Mouse (Mus musculus): ENCODE measurements around the gene Fmod. TPM values are rescaled to one million over a fixed set of nuclear protein-coding genes. Genes with fewer than 3 reads are reported as not detected.

The Fmod gene
- total RNA-seq, 1 experiment from 2014 or later: not detected

DNA sequence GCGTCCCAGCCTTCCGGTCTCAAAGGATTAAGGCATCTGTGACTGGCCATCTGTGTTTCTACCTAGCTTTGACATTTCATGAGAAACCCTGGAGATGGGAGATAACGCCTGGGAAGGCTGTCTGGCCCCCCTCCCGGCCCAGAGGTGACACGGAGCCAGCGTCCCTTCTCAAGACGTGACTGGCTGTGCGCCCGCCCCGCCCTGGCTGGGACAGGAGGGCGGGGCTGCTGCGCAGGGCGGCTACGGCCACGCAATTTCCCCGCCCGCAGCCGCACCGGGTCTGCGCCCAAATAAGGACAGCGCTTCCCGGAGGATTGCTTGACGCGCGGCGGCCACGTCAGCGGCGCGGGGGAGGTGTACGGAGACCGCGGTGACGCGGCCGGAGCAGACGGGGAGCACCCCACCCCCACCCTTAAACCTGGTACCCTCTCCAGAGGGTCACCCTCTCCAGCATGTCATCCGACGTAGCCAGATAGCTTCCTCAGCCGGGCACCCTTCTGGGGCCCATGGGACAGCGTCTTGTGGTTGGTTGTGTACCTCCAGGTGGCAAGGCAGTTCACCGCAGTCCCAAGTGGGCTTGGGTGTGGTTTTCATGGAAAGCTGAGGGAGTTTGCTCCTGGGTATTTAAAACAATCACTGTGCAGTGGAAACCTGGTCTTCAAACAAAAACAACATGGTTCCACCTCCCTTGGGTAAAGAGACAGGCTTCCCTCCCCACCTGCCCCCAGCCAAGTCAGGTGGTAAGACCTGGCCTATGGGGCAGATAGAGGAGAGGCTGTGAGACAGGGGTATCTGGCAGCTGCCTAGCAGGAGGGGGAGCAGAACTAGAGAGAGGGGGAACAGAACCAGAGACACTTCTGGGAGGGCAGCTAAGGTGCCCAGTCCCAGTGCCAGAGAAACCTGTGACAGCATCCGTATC is 56.1 kb downstream of the Fmod start:
- peak; percentile 64 for ATAC-seq (replicated peaks; ENCODE audit: low read depth, poor library complexity, severe bottlenecking)

DNA sequence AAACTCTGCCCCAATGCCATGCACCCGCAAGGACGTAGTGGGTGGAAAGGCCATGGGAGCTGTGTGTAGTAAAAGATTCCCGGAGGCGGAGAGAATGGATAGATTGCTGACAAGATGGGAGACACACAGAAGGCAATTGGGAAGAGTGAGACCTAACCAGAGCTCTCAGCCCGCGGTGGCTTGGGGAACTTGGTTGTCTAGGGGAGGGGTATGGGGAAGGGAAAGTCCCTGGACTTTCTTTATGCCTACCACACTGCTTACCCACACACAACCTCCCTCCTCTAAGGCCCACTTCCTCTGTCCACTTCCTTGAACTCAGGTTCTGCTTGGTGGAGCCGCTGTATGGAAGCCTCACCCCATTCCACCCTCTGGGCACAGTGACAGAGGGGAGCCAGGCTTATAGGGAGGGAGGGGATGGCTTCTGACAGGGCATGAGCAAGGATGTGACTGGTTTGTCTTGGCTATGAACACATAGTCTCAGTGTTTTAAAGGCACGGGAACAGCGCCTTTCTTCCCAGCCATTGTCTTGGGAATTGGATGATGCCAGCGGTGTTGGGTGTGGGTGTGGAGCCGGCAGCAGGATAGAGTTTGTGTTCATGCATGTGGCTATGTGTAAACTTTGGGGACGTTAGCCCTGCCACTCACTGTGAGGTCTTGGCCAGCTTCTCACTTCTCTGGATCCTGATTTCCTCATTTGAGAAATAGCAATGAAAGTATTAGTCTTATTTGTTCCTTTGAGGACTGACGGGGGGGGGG is 56.9 kb downstream of the Fmod start:
- ATAC-seq (replicated peaks; ENCODE audit: low read depth, poor library complexity, severe bottlenecking): peak; percentile 52

DNA sequence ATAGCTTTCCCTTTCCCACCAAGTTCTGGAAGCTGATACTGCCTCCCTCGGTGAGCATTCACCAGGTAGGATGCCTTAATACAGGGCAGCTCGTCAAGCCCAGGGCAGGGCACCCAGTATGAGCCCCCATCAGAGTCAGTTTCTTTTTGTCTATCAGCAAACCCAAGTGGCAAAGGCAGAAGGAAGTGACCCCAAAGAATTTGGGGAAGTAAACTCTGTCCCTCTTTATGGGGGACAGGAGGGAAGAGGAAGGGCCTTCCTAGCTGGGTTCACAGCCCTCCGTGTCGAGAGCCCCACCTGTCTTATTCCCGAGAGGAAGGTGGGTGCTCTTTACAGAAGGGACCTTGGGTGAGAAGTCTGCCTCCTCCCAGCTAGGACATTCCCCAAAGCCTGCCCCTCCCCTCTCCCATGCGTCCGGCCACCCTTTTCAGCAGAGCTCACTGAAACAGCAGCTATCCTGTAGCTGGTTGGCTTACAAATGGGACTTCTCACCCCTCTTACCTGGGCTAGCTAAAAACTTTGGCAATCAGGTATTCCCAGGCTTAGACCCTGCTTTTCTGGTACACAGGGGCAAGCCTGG is 58.1 kb downstream of the Fmod start:
- ATAC-seq (replicated peaks; ENCODE audit: low read depth, poor library complexity, severe bottlenecking): 0 out of 2 replicates have a peak, but pooled peaks have one; percentile 7

DNA sequence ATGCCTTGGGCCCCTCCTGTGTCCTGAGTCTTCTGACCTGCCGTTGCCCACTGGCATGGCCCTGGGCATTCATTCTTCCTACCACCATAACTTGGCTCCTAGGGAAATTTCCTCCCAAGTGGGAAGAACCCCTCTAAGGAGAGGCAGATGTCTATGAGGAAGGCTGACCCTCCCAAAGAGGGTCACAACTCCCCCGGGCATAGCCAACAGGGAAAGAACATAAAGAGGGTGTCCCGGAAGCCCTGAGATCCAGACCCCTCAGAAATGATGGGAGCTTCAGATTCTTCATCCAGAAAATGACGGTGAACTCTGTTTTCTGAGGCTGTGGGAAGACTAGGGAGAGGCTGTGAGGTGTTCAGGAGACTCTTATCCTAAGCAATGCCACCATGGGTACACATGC is 58.7 kb downstream of the Fmod start:
- no peak for ATAC-seq (replicated peaks; ENCODE audit: low read depth, poor library complexity, severe bottlenecking)

DNA sequence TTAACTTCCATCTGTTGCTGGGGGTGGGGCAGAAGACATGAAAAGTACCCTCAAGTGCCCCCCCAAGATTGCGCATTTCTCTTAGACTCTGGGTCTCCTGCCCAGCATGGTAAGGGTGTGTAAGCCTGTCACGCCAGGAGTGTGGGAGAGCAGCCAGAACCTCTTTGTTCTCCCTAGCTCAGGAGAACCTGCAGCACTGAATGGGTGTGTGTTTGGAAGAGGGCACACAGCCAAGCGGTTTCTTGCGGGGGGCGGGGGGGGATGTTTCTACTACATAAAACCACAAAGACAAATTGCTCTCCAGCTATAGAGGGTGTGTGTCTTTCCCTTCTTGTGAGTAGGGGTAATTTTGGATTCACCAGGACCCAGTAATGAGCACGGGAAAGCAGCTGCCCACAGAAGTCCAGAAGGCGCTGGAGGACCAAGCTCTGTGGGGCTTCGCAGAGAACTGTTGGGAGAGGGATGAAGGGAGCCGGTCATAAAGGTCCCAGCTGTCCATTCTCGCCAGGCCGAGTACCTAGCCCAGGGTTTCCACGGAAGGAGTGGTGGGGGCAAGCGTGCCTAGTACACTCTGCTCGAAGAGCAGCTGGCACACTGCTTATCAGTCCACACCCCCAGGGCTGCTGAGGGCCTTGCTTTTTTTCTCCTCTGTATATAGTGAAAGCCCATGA is 59.3 kb downstream of the Fmod start:
- no peak for ATAC-seq (replicated peaks; ENCODE audit: low read depth, poor library complexity, severe bottlenecking)

DNA sequence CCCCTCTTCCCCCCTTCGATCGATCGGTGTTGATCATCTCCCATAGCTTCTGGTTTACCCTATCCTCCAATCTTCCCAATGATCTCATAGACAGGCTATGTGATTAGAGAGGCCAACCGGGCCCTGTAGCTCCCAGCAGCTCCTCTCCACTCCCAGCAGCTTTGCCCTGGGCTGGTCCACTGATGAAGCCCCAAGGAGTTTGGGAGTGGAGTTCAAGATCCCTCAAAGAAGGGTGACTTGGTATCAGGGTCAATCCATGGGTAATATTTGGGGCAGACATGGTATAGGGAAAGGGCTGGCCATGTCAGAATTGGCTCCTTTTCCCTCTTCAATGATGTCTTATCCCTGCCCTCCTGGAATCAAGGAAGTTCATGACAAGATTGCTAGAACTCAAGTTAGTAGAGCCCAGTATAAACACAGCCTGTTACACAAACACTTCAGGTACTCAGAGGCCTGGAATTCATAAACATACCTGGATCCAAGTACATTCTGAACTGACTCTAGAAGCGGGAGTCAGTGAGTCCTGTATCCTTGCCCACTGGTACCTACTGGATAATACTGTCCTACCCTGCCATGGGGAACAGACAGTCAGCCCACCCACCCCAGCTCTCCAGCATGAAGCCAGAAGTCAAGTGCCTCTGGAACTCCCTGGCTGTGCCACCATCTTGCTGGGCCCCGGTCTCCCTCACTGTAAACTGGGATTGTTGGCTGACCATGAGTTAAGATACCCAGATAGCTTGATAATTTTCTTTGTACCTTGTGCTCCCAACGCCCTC is 60.2 kb downstream of the Fmod start:
- no peak for ATAC-seq (replicated peaks; ENCODE audit: low read depth, poor library complexity, severe bottlenecking)

Other genes with a start within 250 kb of the Fmod start
- 63.4 and 67.2 TPM in 2 replicates for gene Atp2b4, start 236.2 kb upstream of the Fmod start, total RNA-seq (2017)
- not detected in 2 replicates for gene Optc, start 129.3 kb upstream of the Fmod start, total RNA-seq (2017)
- gene Prelp, start 115.8 kb upstream of the Fmod start, total RNA-seq (2017): not detected in 2 replicates
- gene Btg2, start 41.9 kb downstream of the Fmod start, total RNA-seq (2017): 87.7 and 93.6 TPM in 2 replicates
- 0.53 and 0.55 TPM in 2 replicates for gene Chit1, start 74.0 kb downstream of the Fmod start, total RNA-seq (2017)
- gene Chil1, start 144.9 kb downstream of the Fmod start, total RNA-seq (2017): 3.1 and 8.3 TPM in 2 replicates
- not detected in 2 replicates for gene Mybph, start 156.2 kb downstream of the Fmod start, total RNA-seq (2017)
- gene Adora1, start 198.2 kb downstream of the Fmod start, total RNA-seq (2017): not detected in 2 replicates